In genomic region chr4:10254029-10254690, GRCm38 (mm10) we compare ENCODE assay signal across 12 mouse cellular contexts.
"Had no signal": no experiment of that assay in that cellular context is flagged by ENCODE, and none has a peak within 500 bp of the region (broad histone marks: within the 10 kb centered on the region; RNA-seq: fewer than 3 reads in every experiment).

No protein-coding gene starts in this region.

- H3K27me3 ChIP-seq: liver, embryonic 13.5 days; midbrain, embryonic 12.5 days; midbrain, embryonic 15.5 days; neural tube, embryonic 13.5 days had no signal

- H3K4me1 ChIP-seq: liver, embryonic 13.5 days; midbrain, embryonic 12.5 days; midbrain, embryonic 15.5 days; neural tube, embryonic 13.5 days had no signal

- H3K9me3 ChIP-seq: liver, embryonic 13.5 days; midbrain, embryonic 12.5 days; midbrain, embryonic 15.5 days; neural tube, embryonic 13.5 days had no signal

- H3K27ac ChIP-seq: liver, embryonic 13.5 days; macrophage; midbrain, embryonic 12.5 days; midbrain, embryonic 15.5 days; neural tube, embryonic 13.5 days had no signal

- DNase-seq: kidney, adult 9 months; kidney, postnatal 14 days; kidney, postnatal 4 days; left cerebral cortex, postnatal 4 days; liver, embryonic 13.5 days; lung, adult 2 months; thymus, adult 18-20 months; thymus, postnatal 36 days had no signal

- ATAC-seq: midbrain, embryonic 15.5 days had no signal

- H3K9ac ChIP-seq: liver, embryonic 13.5 days; midbrain, embryonic 12.5 days; midbrain, embryonic 15.5 days; neural tube, embryonic 13.5 days had no signal

- H3K4me2 ChIP-seq: liver, embryonic 13.5 days; midbrain, embryonic 12.5 days; midbrain, embryonic 15.5 days; neural tube, embryonic 13.5 days had no signal

- H3K36me3 ChIP-seq: liver, embryonic 13.5 days; midbrain, embryonic 12.5 days; midbrain, embryonic 15.5 days; neural tube, embryonic 13.5 days had no signal

- H3K4me3 ChIP-seq: liver, embryonic 13.5 days; midbrain, embryonic 12.5 days; midbrain, embryonic 15.5 days; neural tube, embryonic 13.5 days had no signal
